Mouse (Mus musculus) testis, adult 2 months (tissue): Measurements from ENCODE around the gene Slc25a4. TPM values are rescaled to one million over a fixed set of nuclear protein-coding genes. Genes with fewer than 3 reads are reported as not detected.
A peak's percentile ranks its signal among the peaks of the same experiment; 100 is the strongest.
"Not testable (repeated sequence)": the region's sequence is repeated elsewhere in the genome, so short reads cannot be mapped to it uniquely, and the experiment has no call there.

ENCODE experiments used
- H3K27ac ChIP-seq: fragments of 200-500 bp; 2 replicates; pipeline ENCODE4 v1.5.1; 2012; ENCODE audit warnings: low read depth, low read length; ENCODE audit not compliant: control insufficient read depth, insufficient read depth
- H3K27me3 ChIP-seq: fragments of 200-500 bp; 2 replicates; pipeline ENCODE4 v1.6.1; 2012; ENCODE audit warnings: mild to moderate bottlenecking, low read length, moderate library complexity; ENCODE audit not compliant: control insufficient read depth, insufficient read depth
- H3K36me3 ChIP-seq: fragments of 200-500 bp; 2 replicates; pipeline ENCODE4 v1.6.1; 2012; ENCODE audit warnings: mild to moderate bottlenecking, low read length; ENCODE audit not compliant: control insufficient read depth, insufficient read depth
- H3K4me1 ChIP-seq: fragments of 200-500 bp; 2 replicates; pipeline ENCODE4 v1.6.1; 2012; ENCODE audit warnings: low read length; ENCODE audit not compliant: control insufficient read depth, insufficient read depth
- H3K4me3 ChIP-seq: fragments of 200-500 bp; 2 replicates; pipeline ENCODE4 v1.5.1; 2012; ENCODE audit warnings: low read depth, mild to moderate bottlenecking, low read length, moderate library complexity, mixed read lengths; ENCODE audit not compliant: control insufficient read depth
- CTCF ChIP-seq: fragments of 200-500 bp; IDR thresholded peaks from 2 replicates; pipeline ENCODE4 v1.5.1; 2012; ENCODE audit warnings: low read depth, mild to moderate bottlenecking, inconsistent platforms, low read length, moderate library complexity; ENCODE audit not compliant: control insufficient read depth, insufficient read depth, insufficient replicate concordance
- POLR2A ChIP-seq: fragments of 200-500 bp; IDR thresholded peaks from 2 replicates; pipeline ENCODE4 v1.6.1; 2012; ENCODE audit warnings: low read depth, mild to moderate bottlenecking, inconsistent platforms, low read length, moderate library complexity; ENCODE audit not compliant: control insufficient read depth
- polyA plus RNA-seq: library from polyadenylated mRNA; depleted of rRNA; stranded (reverse); fragments of >200 nt; gene quantifications from 2 replicates; pipeline ENCODE4 v1.2.3, GENCODE M21; 2012

Slc25a4 gene
- polyA plus RNA-seq, 1 experiment, result 34.6 TPM

DNA sequence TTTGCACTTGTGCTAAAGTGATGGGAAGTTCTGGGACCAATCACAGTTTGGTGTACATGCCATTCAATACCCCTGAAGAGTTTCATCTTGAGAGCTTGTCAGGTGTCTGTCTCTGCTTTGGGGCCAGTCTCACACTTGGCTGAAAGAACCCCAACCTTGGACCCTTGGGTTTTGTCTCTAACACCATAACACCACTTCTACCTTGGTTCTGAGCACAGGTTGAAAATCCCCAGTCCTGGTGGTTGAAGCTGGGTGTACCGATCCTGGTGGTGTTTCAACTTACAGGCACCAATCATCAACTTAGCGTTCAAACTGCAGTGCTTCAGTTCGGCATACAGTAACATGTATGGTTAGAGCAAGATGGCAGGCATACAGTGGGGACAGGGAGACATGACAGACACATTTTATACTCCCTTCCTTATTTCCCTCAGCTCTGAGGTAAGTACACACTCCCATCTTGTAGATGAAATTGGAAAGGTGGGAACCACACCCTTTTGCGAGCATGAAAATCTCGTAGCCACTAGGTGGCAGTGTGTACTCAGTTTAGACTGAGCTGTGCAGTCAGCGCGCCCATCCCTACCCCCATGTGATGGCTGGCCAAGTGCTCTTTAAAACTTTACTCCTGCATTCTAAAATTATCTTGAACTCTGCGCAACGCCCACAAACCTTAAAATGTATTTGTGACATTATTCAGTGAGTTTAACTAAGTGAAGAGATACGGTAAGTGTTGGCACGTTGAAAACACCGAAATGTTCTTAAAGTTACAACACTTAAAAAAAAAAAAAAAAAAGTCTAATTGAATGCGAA lies 30.7 kb upstream of the Slc25a4 start:
- H3K4me3 ChIP-seq, result no peak overlapping the region
- no peak overlapping the region for H3K27ac ChIP-seq
- H3K36me3 ChIP-seq, result no peaks in the 10 kb centered on the region
- TF ChIP-seq CTCF, result peak; percentile 77; the same call in 1 of the 2 replicates
- TF ChIP-seq POLR2A, result no peak
- H3K27me3 ChIP-seq, result no peaks in the 10 kb centered on the region
- H3K4me1 ChIP-seq, result no peaks in the 10 kb centered on the region; the same call in 1 of the 2 replicates

DNA sequence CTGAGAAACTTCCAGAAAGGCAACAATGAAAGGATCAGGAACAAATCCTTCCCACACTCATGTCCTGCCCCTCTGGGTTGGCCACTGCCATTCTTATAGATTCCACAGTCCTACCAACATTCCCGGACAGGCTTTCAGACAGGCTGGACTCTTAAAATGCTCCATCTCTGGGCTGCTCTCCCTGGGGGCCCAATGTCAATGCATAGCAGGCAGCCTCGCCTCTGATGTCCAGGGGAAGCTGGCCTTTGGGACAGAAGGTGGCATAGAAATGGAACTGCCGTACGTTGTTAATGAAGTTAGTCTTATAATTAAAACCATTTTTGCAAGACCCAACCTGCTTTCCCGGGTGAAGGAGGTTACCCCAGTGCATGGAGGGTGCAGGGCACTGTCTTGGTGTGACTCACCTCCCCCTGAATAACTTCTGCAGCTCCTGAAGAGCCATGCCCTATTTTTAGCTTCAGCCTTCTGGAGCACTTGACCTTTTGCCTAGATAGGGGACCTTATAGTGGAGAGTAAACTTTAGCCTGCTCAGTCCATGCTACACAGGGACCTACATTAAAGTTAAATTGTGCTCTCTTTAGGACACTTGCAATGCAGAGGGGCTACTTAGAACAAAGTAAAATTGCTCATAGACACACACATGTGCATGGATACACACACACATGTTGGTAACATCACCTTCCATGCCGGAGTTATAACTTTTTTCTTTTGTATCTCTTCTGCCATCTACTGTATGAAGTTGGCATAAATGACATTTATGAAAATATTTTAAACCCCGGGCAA lies 25.5 kb upstream of the Slc25a4 start:
- no peaks in the 10 kb centered on the region; the same call in 1 of the 2 replicates for H3K4me1 ChIP-seq
- no peaks in the 10 kb centered on the region for H3K27me3 ChIP-seq

DNA sequence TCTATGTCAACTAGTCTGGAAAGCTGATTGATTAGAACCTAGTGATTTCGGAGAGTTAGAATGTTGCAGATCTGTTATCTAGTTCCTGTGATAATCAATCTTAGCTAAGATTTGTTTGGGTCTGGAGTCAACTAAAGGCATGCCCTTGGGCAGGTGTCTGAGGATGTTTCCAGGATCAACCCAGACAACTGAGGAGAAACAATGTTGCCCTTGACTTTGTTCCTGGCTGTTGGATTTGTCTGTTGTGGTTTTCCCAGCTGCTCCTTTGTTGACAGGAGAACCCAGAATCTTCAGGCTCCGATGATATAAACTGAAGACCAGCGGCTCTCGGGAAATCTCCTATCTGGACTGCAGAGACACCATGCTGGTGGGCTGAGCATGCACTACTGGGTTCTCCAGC lies 23.7 kb upstream of the Slc25a4 start:
- no peak for TF ChIP-seq CTCF
- no peak for TF ChIP-seq POLR2A

More for the DNA sequence above, 25.5 kb upstream of the Slc25a4 start:
- Histone ChIP-seq H3K27ac (no peak overlapping the region), H3K4me3 (no peak overlapping the region), H3K36me3 (no peaks in the 10 kb centered on the region)
- TF ChIP-seq CTCF (no peak), POLR2A (no peak)

DNA sequence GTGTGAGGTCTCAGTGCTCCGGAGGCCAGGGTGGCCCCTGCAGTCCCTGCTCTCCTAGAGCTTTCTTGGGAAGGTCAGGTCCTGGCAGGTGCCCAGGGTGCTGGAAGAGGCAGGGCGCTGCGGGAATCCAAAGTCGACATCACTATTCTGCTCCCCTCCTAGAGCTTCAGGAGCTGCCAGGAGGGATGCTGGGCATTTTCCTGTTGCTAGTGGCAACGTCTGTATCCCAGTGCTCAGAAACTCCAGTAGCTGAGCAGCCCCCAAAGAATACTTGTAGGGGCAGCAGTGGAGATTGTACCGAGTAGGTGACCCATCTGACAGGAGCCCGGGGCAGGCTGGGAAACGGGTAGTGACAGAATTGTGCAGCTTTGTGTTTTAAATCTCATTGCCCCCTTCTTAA lies 21.7 kb upstream of the Slc25a4 start:
- H3K4me1 ChIP-seq, result peaks cover 2% of the 10 kb centered on the region; the same call in 1 of the 2 replicates
- no peaks in the 10 kb centered on the region for H3K36me3 ChIP-seq
- H3K4me3 ChIP-seq, result no peak overlapping the region
- no peak overlapping the region for H3K27ac ChIP-seq
- no peak for TF ChIP-seq CTCF
- TF ChIP-seq POLR2A, result no peak
- H3K27me3 ChIP-seq, result no peaks in the 10 kb centered on the region

More for the DNA sequence above, 23.7 kb upstream of the Slc25a4 start:
- H3K27ac ChIP-seq, result no peak overlapping the region
- H3K4me3 ChIP-seq, result no peak overlapping the region
- no peaks in the 10 kb centered on the region for H3K36me3 ChIP-seq
- H3K27me3 ChIP-seq, result no peaks in the 10 kb centered on the region
- no peaks in the 10 kb centered on the region; the same call in 1 of the 2 replicates for H3K4me1 ChIP-seq

DNA sequence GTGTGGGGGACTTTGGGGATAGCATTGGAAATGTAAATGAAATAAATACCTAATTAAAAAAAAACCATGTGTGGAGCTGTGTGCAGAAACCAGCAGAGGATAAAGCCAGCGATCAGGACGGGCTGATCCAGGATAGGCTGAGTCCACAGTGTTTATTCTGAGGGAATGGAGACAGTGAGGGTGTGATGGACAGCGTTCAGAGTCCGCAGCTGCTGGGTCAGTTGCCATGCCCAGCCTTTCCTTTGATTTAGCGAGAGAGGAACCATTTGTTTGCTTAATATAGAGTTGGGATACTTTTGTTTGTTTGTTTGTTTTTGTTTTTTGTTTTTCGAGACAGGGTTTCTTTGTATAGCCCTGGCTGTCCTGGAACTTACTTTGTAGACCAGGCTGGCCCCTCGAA lies 20.9 kb upstream of the Slc25a4 start:
- not testable (repeated sequence) for H3K4me3 ChIP-seq

DNA sequence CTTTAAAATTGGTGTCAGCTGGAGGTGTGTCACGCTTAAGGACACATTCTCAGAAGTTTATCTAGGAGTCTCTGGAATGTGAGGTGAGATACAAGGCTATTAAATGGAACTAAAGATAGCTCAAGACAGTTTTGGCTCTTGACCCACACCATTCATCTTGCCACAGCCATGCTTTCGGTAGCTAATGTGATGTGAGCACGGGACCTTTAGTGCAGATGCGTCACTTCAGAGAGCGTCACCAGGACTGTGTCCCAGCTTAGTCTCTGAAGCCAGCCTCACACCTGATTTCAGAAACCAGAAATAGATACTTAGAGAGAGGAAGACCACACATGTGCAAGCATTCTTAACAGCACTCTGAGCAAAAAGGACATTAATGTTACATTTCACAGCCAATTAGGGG lies 15.5 kb upstream of the Slc25a4 start:
- Histone ChIP-seq H3K4me3 (no peak overlapping the region), H3K27me3 (no peaks in the 10 kb centered on the region), H3K36me3 (no peaks in the 10 kb centered on the region), H3K4me1 (peaks cover 2% of the 10 kb centered on the region; the same call in 1 of the 2 replicates), H3K27ac (no peak overlapping the region)
- TF ChIP-seq CTCF (no peak), POLR2A (no peak)

More for the DNA sequence above, 20.9 kb upstream of the Slc25a4 start:
- not testable (repeated sequence) for H3K36me3 ChIP-seq, H3K27me3 ChIP-seq, H3K4me1 ChIP-seq, H3K27ac ChIP-seq

DNA sequence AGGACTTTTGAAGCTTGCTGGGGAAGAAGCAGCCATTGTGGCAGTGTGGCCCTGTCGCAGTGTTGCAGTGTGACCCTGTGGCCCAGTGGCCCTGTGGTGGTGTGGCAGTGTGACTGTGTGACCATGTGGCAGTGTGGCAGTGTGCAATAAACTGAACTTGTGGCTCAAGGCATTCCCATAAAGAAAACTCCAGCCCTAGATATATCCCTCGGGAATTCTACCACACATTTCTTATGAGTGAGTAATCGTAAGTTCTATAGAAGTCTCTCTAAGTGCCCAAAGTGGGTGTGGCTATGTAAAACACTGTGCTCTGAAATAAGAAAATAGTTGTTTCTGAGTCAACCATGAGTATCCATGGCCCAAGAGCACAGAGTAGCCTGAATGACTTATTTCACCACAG lies 14.4 kb upstream of the Slc25a4 start:
- Histone ChIP-seq H3K27ac (no peak overlapping the region), H3K36me3 (no peaks in the 10 kb centered on the region), H3K4me3 (no peak overlapping the region), H3K4me1 (peaks cover 2% of the 10 kb centered on the region; the same call in 1 of the 2 replicates), H3K27me3 (no peaks in the 10 kb centered on the region)
- no peak for TF ChIP-seq CTCF
- TF ChIP-seq POLR2A, result no peak
